Mouse (Mus musculus) cortical plate, adult 2 months (tissue): ENCODE results near the gene Txnrd2.

Experiments
- CTCF ChIP-seq: fragments of 200-500 bp; IDR thresholded peaks from 2 replicates; pipeline ENCODE4 v1.5.1; 2011; ENCODE audit warnings: mild to moderate bottlenecking, control low read depth, low read length; ENCODE audit not compliant: insufficient read depth; ENCODE audit errors: extremely low read depth
- POLR2A ChIP-seq: fragments of 200-500 bp; IDR thresholded peaks from 2 replicates; pipeline ENCODE4 v1.6.1; 2011; ENCODE audit warnings: mild to moderate bottlenecking, low read length, control low read depth; ENCODE audit not compliant: insufficient read depth; ENCODE audit errors: extremely low read depth

- TF ChIP-seq POLR2A (no peak), CTCF (no peak)
Observed at GRCm38 (mm10) chr16:18416837-18417236, 9.3 kb upstream of the Txnrd2 start.
